Mouse (Mus musculus): ENCODE data around the gene Vat1.
"Not testable (repeated sequence)": the region's sequence is repeated elsewhere in the genome, so short reads cannot be mapped to it uniquely, and the experiment has no call there.

The Vat1 gene

GRCm38 (mm10) chr11:101465869-101466551, at the start of gene Vat1:
Gene Vat1, minus strand, starts transcription at chr11:101466230.
- DNase-seq: peak; percentile 81 to 88

- DNase-seq: no peak
Measured at GRCm38 (mm10) chr11:101507090-101507489, 41.1 kb upstream of the Vat1 start.

GRCm38 (mm10) chr11:101506269-101506780, 40.3 kb upstream of the Vat1 start:
- DNase-seq: no peak

- DNase-seq: no peak
Measured at GRCm38 (mm10) chr11:101486126-101486525, 20.1 kb upstream of the Vat1 start.

- DNase-seq: no peak
Measured at GRCm38 (mm10) chr11:101485509-101486028, 19.5 kb upstream of the Vat1 start.

- no peak for DNase-seq
Measured at GRCm38 (mm10) chr11:101484814-101485213, 18.8 kb upstream of the Vat1 start.

GRCm38 (mm10) chr11:101484245-101484644, 18.2 kb upstream of the Vat1 start:
- no peak for DNase-seq

- no peak for DNase-seq
Measured at GRCm38 (mm10) chr11:101483804-101484203, 17.8 kb upstream of the Vat1 start.

GRCm38 (mm10) chr11:101480912-101481311, 14.9 kb upstream of the Vat1 start:
- no peak for DNase-seq

GRCm38 (mm10) chr11:101479171-101479635, 13.2 kb upstream of the Vat1 start:
- DNase-seq: peak in 1 of 2 experiments; percentile 24

- no peak for DNase-seq
Measured at GRCm38 (mm10) chr11:101477552-101478211, 11.7 kb upstream of the Vat1 start.

- DNase-seq: no peak
Measured at GRCm38 (mm10) chr11:101477194-101477551, 11.1 kb upstream of the Vat1 start.

- not testable (repeated sequence) for DNase-seq
Measured at GRCm38 (mm10) chr11:101476361-101476760, 10.3 kb upstream of the Vat1 start.

- no peak for DNase-seq
Measured at GRCm38 (mm10) chr11:101474298-101474697, 8.3 kb upstream of the Vat1 start.

- DNase-seq: not testable (repeated sequence)
Measured at GRCm38 (mm10) chr11:101473686-101474085, 7.7 kb upstream of the Vat1 start.

- DNase-seq: peak in 1 of 2 experiments; percentile 37
Measured at GRCm38 (mm10) chr11:101472336-101472735, 6.3 kb upstream of the Vat1 start.

- no peak for DNase-seq
Measured at GRCm38 (mm10) chr11:101471926-101472325, 5.9 kb upstream of the Vat1 start.

- DNase-seq: no peak
Measured at GRCm38 (mm10) chr11:101470206-101470605, 4.2 kb upstream of the Vat1 start.

- no peak for DNase-seq
Measured at GRCm38 (mm10) chr11:101469155-101469554, 3.1 kb upstream of the Vat1 start.

GRCm38 (mm10) chr11:101468731-101469130, 2.7 kb upstream of the Vat1 start:
- no peak for DNase-seq

- DNase-seq: no peak
Measured at GRCm38 (mm10) chr11:101468263-101468688, 2.2 kb upstream of the Vat1 start.

- peak; percentile 81 to 87 for DNase-seq
Measured at GRCm38 (mm10) chr11:101467477-101468262, 1.6 kb upstream of the Vat1 start.

GRCm38 (mm10) chr11:101466552-101466950, 521 bp upstream of the Vat1 start:
- DNase-seq: not testable (repeated sequence)

Measured in kidney, postnatal 4 days (tissue).